Mouse (Mus musculus) testis, postnatal 14 days (tissue): ENCODE measurements around the gene Tm4sf19.
"Not testable (repeated sequence)": the region's sequence is repeated elsewhere in the genome, so short reads cannot be mapped to it uniquely, and the experiment has no call there.

Experiments used
- DNase-seq: peaks from one replicate; pipeline ENCODE4 v3.0.0; 2021; ENCODE audit warnings: low spot score

Tm4sf19 gene

DNA sequence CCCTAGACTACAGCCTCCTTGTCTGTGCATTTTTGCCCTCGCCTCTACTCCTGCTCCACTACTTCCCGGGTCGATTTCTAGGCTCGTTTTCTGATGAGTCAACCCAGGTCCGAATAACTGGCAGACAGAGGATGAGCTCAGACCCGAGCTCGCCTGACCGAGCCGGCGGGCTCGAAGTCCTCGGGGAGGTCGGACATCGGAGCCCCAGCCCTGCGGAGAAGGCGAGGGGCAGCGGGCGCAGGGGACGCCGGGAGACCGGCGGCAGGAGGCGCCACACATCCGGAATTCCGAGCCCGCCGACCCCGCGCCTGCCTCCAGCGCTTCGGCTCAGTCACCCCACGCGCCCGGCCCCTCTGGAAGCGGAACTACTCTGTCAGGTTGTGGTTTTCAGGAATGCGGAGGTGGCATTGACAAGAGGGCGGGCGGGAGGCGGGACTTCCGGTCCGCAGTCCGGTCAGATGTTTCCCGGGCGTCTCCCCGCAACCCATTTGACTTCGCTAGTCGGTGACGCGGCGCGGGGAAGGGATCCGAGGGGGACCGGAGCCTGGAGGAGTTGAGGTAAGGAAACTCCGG, 30.3 kb downstream of the Tm4sf19 start, which contains the start of gene Pcyt1a:
TSS of gene Pcyt1a (plus strand) at position 448 of the 573 bp plus-strand sequence.
- DNase-seq = peak; percentile 94

DNA sequence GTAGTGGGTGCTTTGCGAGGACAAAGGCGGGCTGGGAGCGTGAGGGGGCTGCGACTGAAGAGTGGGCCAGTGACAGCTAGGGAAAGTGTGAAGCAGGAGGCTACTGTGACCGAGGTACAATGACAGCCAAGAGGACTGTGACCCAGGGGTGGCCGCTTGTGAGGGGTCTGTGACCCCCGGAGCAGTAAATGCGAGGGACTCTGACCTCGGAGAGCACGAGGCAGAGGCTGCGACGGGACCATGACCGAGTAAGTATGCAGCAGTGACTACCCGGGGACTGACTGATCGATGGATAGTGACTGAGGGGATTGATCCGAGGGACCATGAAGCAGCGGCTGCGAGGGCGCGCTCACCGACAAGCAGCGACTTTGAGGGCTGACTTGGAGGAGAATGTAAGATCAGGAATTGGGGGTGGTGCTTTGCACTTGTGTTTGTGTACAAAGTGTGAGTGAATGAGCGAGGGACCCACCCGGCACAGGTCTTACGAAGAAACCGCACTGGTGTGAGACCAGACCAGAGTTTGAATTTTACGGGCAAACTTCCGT, 30.8 kb downstream of the Tm4sf19 start:
- no peak for DNase-seq

DNA sequence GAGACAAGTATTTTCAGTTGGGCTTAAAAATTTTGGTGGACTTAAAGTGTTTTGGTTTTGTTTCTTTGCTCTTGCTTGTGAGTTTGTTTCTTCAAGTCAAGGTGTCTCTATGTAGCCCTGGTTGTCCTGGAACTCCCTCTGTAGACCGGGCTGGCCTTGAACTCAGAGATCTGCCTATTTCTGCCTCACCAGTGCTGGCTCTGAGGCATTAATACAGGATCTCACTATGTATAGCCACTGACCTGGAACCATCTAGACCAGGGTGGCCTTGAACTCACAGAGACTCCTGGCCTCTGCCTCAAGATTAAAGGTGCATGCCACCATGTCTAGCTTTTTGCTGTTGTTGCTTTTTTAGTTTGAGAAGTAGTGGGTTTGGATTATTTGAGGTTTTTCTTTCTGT, 31.6 kb downstream of the Tm4sf19 start:
- DNase-seq = no peak

DNA sequence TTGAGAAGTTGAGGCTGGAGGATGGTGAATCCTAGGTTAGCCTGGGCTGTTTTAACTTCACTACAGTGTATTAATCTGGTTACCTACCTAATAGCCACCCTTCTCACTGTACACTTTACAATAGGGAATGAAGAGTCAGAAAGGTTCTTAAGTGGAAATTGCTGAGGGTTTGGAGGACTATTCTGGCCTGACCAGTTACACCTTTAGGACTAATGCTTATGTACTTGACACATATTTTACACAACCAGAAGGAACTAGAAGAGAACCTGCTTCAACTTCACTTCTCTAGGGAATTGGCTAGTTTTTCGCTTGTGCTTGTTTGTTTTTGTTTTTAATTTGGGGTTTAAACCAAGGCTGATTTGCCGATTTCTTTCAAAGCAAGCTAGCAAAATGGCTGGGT, 32.8 kb downstream of the Tm4sf19 start:
- no peak for DNase-seq

DNA sequence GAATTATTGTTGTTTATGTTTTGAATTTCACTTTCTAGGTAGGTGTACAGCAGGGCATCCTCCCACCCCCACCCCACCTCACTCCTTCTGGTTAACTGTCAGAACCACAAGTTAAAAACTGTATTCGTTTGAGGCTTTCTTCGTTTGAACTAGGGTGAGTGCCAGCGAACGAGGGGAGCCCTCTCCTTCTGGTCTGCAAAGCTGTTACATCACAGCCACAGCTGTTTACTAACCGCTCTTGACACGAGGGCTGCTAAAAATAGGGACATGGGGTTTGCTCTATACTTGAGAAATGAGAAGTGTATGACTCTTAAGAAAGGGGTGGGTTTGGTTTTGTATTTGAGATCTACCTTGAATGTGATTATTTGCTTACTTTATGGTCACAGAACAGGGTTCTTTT, 33.8 kb downstream of the Tm4sf19 start:
- DNase-seq = no peak

DNA sequence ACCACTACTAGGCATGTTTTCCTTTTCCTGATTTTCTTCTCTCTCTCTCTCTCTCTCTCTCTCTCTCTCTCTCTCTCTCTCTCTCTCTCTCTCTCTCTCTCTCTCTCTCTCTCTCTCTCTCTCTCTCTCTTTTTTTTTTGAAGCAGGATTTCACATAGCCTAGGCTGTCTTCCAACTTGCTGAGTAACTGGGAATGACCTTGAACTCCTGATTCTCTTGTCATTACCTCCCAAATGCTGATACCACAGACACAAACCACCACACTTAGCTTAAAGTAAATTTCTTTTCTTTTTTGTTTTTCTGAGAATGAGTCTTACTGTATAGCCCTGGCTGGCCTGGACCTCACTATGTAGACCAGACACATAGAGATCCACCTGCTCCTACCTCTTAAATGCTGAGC, 34.4 kb downstream of the Tm4sf19 start:
- no peak for DNase-seq

DNA sequence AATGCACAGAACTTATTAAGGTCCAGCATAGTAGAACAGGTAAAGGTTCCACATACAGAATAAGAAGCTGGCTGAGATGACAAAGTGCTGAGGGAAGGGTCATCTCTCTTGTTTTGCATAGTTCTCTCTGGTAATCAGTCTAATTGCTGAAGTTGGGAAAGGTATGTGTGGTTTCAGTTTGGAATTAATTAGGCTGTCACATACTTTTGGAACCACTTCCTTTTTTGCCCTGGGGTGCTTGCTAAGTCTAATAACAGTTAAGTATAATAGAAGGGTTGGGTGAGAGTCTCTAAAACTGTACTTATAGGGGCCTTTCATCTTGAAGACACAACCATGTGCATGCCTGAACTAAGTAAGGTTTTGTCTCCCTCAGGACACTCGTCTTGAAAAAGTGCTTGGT, 36.4 kb downstream of the Tm4sf19 start:
- DNase-seq = no peak

DNA sequence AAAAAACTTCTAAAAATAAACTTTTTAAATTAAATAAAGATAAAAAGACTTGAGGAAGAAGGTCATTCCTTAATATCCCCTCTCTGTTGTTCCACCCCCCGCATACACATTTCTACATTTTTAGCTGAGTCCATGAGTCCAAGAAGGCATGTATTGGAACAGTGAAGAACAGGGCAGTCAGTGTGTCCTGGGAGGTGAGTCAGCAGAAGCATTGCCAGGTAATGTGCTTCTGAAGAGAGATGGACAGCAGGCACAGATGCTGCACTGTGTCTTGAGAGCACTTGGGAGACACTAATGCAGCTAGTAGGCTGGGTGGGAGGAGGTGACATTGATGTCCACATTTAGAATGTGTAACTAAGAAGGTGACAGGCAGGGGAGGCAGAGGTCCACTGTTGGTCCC, 37.0 kb downstream of the Tm4sf19 start:
- DNase-seq = no peak

DNA sequence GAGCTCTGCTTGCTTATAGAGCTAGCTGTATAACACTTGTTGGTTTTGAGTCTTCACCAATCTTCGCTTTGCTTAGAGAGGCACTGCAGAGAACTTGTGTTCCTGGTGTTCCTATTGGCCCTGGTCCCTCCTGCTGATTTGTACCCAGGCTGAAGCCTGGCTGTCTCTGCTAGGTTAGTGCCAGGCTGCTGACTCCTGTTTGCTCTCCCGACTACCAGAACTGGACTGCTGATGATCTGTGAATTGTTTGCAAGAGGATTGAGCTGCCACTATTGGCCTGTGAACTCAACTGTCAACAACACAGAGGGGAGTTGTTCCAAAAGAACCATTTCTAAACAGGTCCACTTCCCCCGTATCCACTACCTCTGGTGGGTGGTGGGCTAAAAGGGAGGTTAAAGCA, 41.1 kb downstream of the Tm4sf19 start:
- DNase-seq = no peak

DNA sequence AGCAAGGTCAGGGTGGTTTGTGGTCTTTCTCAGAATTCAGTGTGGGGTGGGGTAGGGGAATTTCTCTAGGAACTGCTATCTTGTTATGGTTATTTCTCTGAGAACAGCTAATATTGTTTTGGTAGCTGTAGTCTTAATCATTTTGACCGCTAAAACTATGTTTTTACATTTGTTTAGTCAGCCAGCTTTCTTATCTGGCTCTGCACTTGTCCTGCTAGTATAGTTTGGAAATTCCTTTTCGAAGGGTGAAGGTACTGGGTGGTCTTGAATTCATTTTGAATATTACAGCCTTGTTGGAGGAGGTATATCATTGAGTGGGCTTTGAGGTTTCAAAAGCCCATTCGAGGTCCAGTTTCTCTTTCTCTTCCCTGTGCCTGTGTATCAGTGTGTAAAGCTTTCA, 44.3 kb downstream of the Tm4sf19 start:
- not testable (repeated sequence) for DNase-seq

DNA sequence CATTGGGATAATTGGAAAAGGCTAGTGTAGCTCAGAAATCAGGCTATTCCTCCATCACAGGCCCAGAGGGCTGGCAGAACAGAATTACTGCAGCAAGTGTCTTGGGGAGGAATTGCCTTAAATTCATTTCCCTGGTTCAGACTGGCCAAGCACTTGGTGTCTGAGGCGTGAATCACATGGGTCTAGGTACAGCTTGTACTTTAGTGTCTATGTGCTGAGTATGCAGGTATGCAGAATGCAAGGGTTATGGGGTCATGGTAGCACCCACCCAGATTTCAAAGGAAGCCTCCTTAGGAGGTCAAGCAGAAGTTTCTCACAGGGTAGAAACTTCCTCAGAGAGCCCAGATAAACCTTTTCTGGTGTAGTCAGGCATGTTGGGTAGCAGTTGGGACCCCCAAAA, 45.3 kb downstream of the Tm4sf19 start:
- no peak for DNase-seq

DNA sequence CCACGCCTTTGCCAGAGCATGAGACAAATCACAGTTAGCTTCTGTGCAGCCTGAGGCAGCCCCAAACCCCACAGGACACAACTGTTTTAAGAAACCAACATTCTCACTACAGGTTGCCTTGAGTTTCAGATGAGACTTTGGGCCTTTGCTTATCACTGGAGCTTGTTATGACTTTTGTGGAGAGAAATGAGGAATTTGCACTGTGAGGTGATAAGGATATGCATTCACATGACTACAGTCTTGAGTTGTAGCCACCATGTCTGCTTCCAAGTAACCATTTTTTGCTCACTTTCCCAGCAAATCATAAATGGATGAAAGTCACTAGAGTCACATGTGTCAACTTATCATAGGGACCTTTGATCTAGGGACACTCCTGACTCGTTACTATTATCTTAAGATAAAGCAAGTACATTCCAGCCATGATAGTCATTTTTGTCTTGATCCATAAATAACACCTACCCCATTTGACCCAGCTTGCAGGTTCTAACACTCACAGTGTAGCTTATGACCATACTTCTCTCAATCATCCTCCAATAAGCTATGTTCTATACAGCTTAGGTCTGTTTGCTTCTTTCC, 46.3 kb downstream of the Tm4sf19 start:
- DNase-seq = no peak

DNA sequence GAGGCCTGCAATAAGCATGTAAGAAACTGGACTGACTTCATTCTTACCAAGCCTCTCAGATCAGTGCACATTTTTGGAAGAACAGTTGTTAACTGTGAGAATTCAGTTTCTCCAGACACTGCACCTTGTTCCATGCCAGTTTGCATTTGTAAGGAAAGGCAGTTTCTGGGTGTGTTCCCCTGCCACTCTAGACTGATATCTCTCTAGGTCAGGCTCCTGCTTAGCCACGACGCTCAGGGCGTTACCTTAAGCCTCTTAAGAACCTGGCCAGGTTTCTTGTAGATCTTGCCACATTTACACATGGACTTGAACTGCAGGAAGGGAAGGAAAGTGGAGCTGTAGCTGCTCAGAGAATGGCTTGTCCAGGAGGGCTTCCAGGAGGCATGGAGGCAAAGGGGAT, 49.4 kb downstream of the Tm4sf19 start:
- DNase-seq = no peak

DNA sequence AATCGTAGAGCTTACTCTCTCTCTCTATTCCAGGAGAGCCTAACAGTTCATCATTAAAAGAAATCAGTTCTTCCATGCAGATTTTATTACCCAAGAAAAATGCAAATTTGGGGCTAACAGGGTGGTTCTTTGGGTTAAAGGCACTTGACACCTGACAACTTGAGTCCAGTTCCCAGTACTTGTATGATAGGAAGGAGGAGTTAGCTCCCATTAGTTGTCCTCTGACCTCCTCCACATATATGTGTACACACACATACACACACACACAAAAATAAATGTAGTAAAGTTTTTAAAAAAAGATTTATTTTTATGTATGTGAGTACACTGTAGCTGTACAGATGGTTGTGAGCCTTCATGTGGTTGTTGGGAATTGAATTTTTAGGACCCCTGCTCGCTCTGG, 49.8 kb downstream of the Tm4sf19 start:
- DNase-seq = no peak

DNA sequence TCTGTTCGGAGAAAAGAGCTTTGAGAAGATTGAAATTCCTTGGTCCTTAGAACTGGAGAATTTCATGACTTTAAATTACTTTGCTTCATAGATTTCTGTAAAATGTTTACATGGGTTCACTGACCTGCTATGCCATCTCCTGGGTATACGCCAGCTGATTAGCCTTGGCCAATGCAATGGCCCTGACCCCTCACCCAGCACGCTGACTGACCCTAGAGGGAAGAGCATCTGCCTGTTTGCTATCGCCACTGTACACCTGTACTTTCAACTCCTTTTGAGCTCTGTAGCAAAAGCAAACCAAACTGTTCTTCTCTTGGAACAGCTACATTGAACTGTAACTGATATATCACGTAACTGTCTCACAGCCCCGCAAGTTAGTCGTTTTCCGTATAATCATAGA, 52.8 kb downstream of the Tm4sf19 start:
- no peak for DNase-seq

DNA sequence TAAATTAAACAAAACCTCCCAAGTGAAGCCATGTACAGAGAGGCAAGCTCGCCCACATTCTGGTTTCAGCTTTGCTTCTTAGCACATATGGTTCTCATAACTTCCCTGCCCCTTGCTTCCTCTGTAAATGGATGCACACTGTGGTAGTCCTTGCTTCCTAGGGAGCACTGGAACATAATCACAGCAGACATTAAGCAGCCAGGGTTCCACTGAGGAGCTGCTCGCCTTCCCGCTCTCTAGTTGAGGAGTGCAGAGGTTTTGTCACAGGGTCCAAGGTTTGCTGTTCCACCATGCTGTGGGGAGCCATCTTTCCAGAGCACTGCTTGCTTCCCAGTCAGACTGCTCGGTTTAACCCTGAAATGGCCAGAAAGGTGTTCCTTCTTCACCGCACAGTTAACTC, 54.3 kb downstream of the Tm4sf19 start:
- no peak for DNase-seq

DNA sequence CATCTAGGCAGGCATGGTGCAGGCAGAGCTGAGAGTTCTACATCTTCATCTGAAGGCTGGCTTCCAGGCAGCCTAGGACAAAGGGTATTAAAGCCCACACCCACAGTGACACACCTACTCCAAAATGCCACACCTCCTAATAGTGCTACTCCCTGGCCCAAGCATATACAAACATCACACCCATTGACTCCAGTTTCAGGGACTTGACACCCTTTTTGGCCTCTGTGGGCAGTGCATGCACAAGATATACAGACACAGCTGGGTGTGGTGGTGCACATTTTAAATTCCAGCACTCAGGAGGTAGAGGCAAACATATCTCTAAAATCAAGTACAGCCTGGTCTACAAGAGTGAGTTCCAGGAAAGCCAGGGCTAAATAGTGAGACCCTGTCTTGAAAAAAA, 55.8 kb downstream of the Tm4sf19 start:
- DNase-seq = no peak

DNA sequence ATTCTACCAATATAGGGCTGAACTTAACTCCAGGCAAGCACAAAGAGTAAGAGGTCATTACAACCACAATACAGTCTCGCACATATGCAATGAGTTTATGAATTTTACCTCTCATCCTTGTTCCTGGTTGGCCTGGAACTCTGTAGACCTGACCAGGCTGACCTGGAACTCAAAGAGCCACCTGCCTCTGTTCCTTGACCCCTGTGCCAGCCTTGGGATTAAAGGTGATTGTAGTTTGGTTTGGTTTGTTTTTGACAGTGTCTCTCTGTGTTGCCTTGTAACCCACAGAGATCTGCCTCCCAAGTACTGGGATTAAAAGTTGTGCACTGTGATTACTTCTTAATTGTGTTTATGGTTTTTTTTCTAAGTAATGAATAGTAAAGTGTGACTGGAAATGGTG, 56.5 kb downstream of the Tm4sf19 start:
- DNase-seq = no peak
